Mouse (Mus musculus) kidney, postnatal 10 days (tissue): ENCODE results near the gene Plxna2.

ENCODE experiments used
- DNase-seq: peaks from one replicate; pipeline ENCODE4 v3.0.0; 2021; ENCODE audit warnings: mixed read lengths

The Plxna2 gene

DNA sequence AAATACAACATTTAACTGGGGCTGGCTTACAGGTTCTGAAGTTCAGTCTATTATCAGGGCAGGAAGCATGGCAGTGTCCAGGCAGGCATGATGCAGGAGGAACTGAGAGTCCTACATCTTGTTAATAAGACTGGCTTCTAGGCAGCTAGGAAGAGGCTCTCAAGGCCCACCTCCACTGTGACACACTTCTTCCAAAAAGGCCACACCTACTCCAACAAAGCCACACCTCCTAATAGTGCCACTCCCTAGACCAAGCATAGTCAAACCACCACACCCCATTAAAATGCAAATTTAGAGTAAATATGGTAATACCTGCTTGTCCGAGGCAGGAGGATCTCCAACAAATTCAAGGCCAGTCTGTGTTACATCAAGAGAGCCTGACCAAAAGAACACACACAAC is 156.7 kb downstream of the Plxna2 start:
- no peak for DNase-seq

DNA sequence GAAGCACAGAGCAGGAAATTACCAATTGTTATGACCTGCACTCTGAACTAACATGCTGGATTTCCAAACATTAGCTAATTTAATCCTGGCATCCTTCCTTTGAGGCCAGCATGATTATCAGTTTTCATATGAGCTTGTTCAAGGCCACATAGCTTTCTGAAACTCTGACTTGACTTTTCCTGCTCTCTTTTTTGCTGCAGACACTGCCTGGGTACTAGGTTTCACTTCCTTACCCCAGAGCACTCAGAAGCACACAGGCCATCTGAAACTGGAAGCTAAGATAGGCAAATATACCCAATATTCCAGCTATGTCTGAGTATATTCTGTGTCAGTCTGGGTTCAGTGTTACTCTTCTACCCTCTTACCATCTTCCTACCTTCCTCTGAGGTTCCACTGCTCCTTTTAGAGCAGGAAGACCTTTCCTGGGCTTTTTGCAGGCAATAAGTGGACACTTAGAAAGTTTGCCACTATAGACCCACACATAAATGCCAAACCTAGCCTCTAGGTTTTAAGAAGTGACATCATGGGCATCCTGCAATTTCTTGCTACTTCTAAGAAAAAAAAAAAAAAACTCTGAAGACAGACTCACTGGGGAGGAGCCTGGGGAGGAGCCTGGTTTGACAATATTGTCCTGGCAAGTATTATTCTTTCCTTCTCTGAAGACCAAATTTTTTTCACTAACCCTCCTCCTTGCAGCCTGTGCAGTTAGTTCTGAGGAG is 157.8 kb downstream of the Plxna2 start:
- no peak for DNase-seq

DNA sequence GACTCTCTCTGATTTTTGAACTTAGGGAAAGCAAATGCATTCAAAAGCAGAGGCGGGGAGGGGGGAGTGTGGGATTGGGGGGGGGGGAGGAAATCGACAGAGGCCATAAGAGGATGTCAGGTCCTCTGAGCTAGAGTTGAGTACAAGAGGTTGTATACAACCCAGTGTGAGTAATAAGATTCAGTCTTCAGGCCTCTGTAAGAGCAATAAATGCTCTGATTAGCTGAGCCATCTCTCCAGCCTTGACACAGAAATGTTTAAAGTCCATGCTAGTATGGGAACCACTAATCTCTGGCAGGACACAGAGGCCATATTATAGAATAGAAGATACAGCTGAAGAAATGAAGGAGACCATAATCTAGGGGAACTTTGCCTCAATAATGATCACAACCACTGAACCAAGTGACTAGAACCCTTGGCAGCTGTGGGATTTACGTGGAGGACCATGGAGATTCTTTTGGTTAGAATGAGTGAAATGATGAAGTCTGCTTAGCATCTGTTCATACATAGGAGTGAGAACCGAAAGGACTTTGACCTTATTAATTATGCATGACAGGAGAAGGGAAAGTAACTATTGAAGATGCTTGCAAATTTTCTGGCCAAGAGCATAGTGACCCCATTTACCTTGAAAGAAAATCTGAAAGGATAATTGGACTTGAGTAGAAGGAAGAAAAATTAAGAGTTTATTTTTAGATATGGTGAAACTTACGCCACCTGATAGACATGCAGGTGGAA is 158.7 kb downstream of the Plxna2 start:
- DNase-seq, result no peak

DNA sequence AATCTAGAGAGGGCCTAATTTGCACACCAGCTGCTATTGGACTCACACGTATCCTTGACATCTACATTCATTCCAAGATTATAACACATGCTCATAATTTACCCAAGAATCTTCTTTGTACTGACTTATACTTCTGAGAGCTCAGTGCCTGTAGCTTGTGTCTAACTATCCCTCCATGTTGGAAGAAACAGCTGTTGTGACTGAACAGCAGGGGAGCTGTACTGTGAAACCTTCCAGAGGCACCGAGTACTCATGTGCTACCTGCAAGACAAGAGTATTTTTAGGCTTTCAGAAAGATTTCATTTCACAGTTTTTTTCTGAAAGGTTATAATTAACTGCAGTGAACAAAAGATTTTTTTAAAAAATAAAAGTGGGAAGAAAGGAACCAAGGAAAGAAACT is 159.6 kb downstream of the Plxna2 start:
- no peak for DNase-seq

DNA sequence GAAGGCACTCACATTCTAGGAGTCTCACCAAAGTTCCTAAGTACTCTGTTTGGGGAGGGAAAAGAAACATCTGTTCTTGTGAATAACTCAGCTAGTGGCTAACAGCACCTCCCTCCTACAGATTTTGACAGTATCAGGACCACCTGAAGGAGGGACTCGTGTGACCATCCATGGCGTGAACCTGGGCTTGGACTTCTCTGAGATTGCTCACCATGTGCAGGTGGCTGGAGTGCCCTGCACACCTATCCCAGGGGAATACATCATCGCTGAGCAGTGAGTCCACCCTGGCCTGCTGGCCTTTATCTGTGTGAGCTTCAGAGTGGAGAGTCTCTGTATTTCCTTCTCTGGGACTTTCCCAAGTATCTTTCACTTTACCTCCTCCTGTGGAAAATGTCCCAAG is 162.4 kb downstream of the Plxna2 start:
- DNase-seq, result no peak

DNA sequence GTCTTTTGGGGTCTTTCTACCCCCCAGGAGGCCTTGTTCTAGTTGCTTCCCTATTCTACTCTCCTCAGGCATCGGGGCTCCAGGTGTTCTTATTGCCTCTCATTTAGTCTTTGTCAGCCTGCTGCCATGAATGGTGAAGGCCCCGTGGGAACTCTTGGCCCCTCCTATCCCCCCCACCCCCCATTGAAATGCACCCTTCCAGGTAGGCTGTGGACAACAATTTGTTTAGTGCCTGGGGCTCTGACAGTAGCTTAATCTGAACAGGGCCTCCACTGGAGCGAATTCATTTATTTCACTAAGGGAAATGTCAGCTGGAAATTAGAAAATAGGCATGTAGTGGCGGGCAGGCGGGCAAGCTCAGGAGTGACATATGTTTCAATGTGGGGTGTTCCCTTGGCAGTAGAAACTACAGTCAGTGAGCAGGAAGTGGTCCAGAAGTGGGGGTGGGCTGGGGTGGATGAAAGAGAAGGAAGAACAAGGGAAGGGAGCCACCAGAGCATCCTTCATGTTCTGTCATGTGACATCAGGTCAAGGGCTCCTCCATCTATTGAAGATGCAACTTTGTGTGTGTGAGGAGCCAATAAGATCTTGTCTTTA is 162.9 kb downstream of the Plxna2 start:
- no peak for DNase-seq

DNA sequence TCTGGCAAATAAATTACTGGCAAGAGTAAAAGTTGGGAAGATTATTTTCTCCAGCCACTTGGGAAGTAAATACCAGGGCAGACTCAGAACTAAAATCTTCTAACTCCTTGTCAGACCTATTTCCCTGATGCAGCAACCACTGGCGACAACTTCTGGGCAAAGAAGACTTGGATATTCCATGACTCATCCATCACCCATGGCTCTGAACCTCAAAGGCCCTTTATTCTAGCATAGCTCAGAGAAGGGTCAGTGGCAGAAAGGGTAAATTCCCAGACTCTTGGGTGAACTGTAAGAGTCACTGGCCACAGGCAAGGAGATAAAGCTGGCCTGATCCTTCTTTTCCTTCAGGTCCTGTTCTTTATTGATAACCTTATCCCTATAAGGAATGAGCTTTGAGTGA is 163.5 kb downstream of the Plxna2 start:
- DNase-seq, result no peak

DNA sequence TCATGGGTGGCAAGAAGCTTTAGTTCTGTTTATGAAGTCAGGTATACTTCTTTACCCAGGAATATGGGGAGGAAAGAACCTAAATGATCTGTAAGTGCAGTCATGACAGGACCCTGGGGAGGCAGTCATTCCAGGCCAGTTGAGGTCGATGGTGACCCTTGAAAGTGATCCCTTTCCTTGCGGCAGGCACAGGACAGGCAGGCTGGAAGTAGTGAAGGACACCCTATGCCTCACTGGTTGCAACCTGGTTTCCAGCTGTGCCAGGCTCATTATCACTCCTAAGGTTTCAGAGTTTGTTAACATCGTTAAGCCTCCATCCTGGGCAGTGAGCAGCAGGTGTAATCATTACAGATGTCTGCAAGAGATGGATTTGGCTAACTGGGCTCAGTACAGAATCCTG is 164.3 kb downstream of the Plxna2 start:
- no peak for DNase-seq

DNA sequence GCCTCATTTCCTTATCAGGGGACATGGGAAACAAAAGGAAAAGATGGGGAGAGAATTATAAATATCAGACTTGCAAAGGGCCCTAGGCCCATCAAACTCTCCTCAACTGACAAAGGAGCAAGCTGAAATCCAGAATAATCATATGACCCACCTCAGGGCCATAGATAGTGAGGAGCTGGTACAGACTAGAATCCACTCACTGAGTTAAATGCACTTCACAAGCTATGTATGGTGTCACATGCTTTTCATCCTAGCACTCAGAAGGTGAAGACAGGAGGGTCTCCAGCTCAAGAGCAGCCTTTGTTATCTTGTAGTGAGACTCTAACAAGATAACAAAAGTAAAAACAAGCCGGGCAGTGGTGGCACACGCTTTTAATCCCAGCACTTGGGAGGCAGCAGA is 169.6 kb downstream of the Plxna2 start:
- DNase-seq, result no peak

DNA sequence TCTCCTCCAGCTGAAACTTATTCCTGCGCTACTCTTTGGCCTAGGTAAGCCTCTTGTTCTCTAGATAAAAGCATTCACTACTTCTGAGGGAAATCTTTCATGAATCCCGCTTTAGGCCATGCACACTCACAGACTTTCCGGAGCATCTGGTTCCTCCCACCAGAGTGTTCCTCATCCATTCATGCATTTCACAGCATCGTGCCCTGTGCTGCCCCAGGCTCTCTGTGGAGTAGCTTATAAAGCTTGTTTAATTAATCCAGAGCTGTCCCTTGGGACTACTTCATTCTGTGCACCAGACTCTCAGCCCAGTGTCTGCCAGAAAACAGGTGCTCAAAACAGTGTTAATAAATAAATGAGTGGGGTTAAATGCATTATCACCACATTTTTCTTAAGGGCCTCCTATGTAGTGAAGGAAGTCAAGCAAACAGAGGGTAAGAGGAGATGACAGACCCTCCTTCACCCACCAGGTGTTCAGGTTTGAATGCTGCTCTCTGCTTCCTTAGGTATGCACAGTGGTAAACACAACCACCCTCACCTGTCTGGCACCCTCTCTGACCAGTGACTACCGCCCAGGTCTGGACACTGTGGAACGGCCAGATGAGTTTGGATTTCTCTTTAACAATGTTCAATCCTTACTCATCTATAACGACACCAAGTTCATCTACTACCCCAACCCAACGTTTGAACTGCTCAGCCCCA is 175.4 kb downstream of the Plxna2 start:
- no peak for DNase-seq

DNA sequence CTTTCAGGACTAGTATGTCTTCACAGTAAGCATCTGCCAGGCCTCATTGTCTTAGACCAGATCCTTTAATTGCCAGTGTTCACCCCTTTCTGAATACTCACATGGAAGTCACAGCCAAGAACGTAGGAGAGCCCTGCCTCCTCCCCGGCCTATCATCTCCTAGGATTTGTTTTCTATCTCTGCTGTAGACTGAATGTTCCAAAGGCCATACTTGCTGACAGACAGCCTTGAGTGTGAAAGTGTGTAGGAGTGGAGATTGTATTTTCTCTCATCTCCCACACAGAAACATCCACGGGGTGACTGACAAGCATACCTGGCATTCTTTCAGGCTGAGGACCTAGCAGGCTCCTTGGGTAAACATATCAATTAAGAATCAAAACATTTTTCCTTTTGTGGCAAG is 177.3 kb downstream of the Plxna2 start:
- no peak for DNase-seq

DNA sequence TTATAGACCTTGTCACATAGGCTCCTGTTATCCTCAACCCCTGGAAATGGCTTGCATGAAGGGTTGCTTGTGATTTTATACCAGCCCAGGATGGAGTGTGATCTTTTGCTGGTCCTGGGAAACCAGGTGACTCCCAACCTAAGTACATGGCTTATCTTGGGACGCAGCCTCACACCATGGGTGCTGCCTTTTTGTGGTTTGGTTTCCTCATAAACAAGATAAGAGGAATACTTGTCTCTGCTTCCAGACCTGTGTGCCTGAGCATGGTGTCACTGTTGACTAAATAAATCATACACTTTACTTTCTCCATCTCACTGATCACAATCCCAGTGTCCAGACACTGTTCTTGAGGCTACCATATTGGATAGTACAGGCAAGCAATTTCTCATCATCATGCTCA is 179.8 kb downstream of the Plxna2 start:
- DNase-seq, result no peak

DNA sequence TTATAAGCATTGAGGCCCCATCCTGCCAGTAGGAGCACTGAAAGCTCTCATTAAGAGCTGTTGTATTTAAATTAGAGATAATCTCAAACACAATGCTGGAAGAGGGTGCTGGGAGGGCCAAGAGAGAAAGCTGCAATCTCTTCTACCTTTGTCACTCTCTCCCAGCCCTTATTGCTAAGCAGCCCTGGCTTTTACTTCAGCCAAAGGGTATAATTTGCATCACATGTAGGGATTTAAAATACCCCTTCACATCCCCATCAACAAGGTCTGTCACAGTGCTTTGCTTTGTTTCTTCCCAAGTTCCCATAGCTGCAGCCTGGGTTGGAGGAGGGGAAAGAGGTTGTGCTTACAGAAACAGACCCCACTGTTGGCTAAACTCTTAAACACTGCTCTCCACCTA is 180.5 kb downstream of the Plxna2 start:
- no peak for DNase-seq

DNA sequence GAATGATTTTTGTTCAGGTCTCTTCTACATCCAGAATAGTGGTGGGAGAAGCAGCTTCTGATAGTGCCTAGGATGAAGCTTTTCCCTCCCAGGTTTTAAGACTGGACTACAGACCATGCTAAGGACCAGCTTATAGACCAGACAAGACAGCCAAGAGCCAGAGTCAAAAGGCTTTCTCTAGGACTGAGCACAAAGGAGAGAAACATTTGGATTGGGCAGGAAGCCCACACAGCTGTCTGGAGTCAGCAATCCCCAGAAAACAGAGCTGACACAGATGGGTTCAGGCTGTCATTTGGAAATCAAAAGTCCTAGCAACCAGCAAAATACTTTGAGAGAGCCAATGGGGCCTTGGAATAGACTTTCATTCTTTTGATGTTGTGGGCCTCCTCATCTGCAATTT is 190.2 kb downstream of the Plxna2 start:
- DNase-seq, result peak; percentile 78

DNA sequence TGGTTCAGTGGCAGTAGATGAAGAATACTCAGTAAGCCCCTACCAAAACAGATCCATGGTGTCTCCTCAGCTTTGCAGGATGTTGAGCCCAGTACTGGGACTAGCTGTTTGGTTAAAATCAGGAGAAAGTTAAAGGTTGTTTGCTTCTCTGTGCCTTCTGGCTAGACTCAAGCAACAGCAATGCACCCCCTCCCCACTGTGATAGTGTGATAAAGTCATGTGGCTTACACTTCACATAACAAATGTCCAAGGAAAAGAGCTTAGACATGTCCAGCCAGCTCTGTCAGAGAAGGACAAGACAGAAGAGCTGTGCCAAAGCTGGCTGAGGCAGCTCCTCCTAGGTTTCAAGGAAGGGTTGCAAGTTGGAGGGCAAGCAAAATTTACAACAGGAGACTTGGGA is 190.7 kb downstream of the Plxna2 start:
- no peak for DNase-seq

DNA sequence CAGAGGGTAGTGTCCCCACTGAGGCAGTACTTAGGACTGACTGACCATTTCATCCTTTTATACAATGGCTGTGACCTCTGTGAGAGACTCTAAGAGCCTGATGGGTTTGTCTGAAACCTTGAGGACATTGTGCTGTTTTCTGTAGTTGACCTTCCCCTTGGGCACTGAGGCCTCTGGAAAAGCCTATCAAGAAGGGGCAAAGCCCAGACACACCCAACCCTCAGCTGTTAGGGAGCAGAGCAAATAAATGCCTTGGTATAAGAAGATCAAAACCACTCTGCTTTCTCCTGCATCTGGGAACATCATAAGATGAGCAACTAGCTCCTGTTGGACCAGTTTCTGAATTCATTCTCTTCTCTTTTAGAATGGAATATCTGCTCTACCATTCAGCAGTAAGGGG is 191.6 kb downstream of the Plxna2 start:
- no peak for DNase-seq

DNA sequence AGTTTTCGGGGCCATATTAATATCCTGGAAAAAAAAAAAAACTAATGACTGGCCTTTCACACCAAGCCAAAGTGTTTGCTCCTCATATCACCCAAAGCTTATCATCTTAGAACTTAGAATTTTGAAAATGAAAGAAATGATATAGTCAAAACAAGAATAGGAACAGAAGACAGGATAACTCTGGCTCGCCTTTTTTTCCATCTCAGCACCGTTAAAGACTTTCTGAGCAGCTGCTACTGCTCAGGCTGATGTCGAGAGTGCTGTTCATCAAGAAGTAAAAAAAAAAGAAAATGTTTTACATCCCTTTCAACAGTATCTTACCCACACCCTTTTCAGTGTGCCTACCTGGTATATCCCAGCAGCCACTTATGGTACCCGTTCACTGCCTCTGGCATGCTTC is 196.2 kb downstream of the Plxna2 start:
- DNase-seq, result no peak

DNA sequence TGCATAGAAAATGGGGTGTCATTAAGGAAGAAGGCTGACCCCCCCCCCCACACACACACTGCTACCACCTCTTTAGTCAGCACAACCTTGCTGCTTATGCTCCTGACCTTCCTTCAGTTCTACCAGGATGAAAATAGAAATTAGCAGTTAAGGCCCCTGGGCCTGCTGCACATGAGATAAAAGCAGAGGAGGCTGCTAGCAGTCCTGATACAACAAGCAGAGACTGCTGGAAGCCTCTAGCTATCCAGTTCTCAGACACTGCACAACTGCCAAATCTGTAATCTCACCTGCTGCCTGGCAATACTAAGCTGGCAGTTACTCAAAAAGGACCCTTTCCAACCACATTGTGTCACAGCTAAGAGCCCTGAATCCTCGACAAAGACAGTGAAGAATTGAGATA is 197.5 kb downstream of the Plxna2 start:
- no peak for DNase-seq

DNA sequence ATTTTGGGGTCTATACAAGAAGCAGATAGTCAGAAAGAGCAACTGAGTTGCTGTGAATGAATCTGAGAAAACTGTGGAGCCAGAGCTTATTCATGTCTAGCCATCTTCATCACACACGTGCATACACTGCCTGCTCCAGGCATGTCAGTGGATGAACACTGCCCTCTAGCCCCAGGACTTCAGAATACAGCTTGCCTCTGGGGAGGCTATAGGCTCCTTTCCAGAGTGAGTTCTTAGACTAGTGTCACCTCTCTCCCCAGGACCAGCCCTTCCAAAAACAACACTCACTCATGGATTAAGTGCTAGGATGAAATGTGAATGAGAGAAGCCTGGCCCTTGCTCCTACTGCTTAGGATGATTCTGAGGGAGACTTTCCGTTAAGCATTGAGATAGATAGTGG is 198.9 kb downstream of the Plxna2 start:
- peak; percentile 83 for DNase-seq

DNA sequence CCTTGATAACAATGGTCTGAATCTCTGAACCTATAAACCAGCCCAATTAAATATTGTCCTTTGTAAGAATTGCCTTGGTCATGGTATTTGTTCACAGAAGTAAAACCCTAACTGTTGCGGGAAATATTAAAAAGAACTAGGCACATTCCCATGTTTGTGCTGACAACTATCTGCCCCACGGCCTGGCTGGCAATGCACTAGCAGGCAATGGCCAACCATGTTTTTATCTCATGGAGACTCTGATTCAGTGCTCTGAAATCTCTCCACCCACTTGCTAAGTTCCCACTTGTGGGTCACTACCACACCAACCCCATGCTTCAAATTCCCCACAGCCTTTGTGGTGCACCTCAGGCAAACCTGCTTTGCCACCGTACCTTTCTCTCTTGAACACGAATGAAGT is 202.9 kb downstream of the Plxna2 start:
- DNase-seq, result no peak

DNA sequence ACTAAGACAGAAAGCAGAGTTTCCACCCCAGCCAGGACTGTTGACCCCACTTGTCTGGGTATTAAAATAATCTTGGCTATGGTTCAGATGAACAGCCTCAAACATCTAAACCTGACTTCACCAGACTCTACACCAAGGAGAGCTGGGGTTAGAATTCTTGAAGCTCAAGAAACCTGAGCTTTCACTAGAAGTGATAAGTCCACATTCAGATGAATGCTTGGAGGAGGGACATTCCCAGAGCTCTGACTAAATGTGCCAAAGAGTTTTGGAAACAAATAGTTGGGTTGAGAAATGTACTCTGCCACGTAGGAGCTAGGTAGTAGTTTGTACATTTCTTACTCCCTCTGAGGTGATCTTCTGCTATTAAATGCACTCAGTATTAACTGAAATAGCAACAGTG is 203.7 kb downstream of the Plxna2 start:
- no peak for DNase-seq

DNA sequence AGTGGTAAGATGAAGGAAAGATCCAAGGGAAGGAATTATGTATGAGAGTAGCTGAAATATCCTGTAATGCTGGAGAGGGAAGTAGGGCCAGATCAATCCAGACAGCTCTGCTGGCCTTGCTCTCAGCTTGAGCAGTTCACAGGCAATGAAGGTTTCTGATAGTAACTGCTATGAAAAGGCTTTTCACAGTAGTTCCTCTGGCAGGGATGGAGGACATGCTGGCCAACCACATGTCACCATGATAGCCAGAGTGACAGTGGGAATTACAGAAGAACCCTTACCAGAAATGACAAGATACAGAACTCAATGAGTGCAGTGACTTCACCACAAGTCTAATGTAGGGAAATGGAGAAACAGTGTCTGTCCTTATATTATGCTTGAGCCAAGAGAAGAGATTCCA is 210.3 kb downstream of the Plxna2 start:
- DNase-seq, result no peak

DNA sequence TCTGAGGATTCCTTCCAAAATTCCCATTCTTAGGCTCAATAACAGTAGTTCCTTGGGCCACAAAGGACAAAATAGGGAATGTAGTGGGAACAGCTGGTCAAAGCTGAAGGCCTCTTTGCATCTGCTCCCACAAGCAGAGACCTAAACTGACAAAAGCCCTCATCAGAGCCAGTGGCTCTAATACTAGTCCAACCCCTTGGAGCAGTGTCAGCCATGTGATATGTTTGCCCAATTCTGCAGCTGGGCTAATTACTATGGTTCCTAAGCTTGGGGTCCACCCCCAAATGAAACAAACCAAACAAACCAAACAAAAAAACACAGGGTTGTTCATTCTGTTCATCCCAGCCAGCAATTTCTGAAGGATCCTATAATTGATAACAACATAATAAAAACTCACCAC is 217.2 kb downstream of the Plxna2 start:
- DNase-seq, result no peak

DNA sequence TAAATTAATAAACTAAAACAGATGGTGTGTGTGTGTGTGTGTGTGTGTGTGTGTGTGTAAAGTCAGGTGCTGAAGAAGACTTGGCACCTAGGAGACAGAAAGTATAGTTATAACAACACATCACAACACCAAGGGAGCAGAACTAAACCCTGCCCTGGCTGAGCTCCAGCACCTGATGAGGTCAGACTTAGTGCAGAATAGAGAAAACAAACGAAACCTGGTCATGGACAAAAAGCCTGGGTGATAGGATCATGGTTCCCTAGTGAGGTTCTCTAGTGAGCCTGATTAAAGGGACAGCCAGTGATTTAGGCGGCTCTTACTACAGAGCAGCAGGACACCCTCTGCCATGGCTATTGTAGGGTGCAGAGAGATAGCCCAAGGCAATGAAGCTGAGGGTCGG is 218.2 kb downstream of the Plxna2 start:
- no peak for DNase-seq
